Mouse (Mus musculus): ENCODE data around the gene Calb2. TPM values are rescaled to one million over a fixed set of nuclear protein-coding genes. Genes with fewer than 3 reads are reported as not detected.
A peak's percentile ranks its signal among the peaks of the same experiment; 100 is the strongest.

Calb2 gene
- 0.13 TPM in 1 of 2 replicates, not detected in the other for polyA plus RNA-seq (2014; fragmentation: Nextera tagmentation; extraction: Ambion mirVana)

DNA sequence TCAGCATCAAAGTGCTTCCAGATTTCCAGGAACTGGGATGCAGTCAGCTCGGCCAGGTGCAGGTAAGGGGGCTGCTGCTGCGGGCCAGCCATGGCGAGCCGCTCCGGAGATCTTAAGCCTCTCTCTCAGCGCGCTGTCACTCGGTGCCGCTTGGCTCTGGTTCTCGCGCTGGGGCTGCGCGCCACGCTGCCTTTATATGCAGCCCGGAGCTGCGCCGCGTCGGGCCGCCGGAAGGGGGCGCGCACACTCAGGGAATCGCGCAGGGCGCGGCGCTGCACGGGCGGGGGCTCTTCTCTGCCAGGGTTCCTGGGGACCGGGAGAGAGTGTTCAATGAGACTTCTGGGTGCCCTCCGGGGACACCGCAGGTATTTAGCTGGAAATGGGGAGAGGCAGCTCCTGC is at the start of gene Calb2:
Gene Calb2 (minus strand): TSS at position 165 of the 400 bp plus-strand sequence.
- H3K36me3 ChIP-seq (ENCODE audit: control insufficient read depth, insufficient read depth, low read length): no peaks in the 10 kb centered on the region
- H3K9ac ChIP-seq (ENCODE audit: low read depth, low read length): no peak within 1 kb of the TSS
- no peak within 1 kb of the TSS for H3K27ac ChIP-seq (ENCODE audit: low read depth, low read length)
- H3K27me3 ChIP-seq (ENCODE audit: control insufficient read depth, insufficient read depth, low read length): peaks cover 20% of the 10 kb centered on the region
- H3K4me3 ChIP-seq (ENCODE audit: low read length): no peak within 1 kb of the TSS
- no peaks in the 10 kb centered on the region for H3K9me3 ChIP-seq (ENCODE audit: control insufficient read depth, low read length)
- WGBS: under 1% methylated on average over 33 of the region's 33 CpGs
- H3K4me1 ChIP-seq (ENCODE audit: control insufficient read depth, insufficient read depth, low read length): no peaks in the 10 kb centered on the region
- peak; percentile 77 for ATAC-seq (ENCODE audit: low FRiP score, low TSS enrichment)
- peak within 1 kb of the TSS; percentile 27 for H3K4me2 ChIP-seq (replicated peaks; ENCODE audit: low read depth, low read length)

DNA sequence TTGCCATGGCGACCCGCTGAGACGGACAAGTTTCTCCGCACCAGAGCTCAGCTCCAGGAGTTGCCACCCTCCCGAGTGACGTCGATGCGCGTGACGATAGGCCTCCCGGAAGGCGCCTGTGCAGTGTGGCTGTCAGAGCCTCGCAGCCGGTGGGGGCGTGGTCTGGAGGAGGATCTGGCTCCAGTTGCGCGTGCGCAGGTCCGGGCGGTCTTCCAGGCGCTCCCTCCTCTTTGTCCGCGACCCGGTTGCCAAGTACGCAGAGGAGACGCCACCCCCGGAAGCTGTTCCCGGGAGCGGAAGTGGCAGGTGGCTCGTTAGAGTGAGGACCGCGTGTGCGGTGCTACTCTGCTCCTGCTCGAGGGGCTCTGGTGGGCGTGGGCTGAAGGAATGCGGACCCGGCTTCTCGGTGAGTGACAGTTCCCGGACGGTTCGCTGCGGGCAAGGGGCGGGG is 49.7 kb upstream of the Calb2 start:
- H3K27ac ChIP-seq (ENCODE audit: low read depth, low read length): 0 out of 2 replicates have a peak overlapping the region, but pooled peaks have one; percentile 8
- peak overlapping the region; percentile 36; the same call in 1 of the 2 replicates for H3K9ac ChIP-seq (ENCODE audit: low read depth, low read length)
- under 1% methylated on average over 40 of the region's 43 CpGs for WGBS
- no peaks in the 10 kb centered on the region for H3K9me3 ChIP-seq (ENCODE audit: control insufficient read depth, low read length)
- peak overlapping the region; percentile 55 for H3K4me3 ChIP-seq (ENCODE audit: low read length)
- peak; percentile 99 for ATAC-seq (ENCODE audit: low FRiP score, low TSS enrichment)
- H3K4me1 ChIP-seq (ENCODE audit: control insufficient read depth, insufficient read depth, low read length): peaks cover 5% of the 10 kb centered on the region
- peak overlapping the region; percentile 55 for H3K4me2 ChIP-seq (replicated peaks; ENCODE audit: low read depth, low read length)
- H3K36me3 ChIP-seq (ENCODE audit: control insufficient read depth, insufficient read depth, low read length): peaks cover 22% of the 10 kb centered on the region
- H3K27me3 ChIP-seq (ENCODE audit: control insufficient read depth, insufficient read depth, low read length): no peaks in the 10 kb centered on the region

- H3K4me3 ChIP-seq (ENCODE audit: low read length): peak overlapping the region; percentile 55
- no peaks in the 10 kb centered on the region for H3K27me3 ChIP-seq (ENCODE audit: control insufficient read depth, insufficient read depth, low read length)
- H3K4me2 ChIP-seq (replicated peaks; ENCODE audit: low read depth, low read length): peak overlapping the region; percentile 55
- no peaks in the 10 kb centered on the region for H3K9me3 ChIP-seq (ENCODE audit: control insufficient read depth, low read length)
- H3K36me3 ChIP-seq (ENCODE audit: control insufficient read depth, insufficient read depth, low read length): peaks cover 17% of the 10 kb centered on the region
- H3K4me1 ChIP-seq (ENCODE audit: control insufficient read depth, insufficient read depth, low read length): peaks cover 5% of the 10 kb centered on the region
- no peak overlapping the region for H3K9ac ChIP-seq (ENCODE audit: low read depth, low read length)
- 29% methylated on average over 5 of the region's 5 CpGs for WGBS
- H3K27ac ChIP-seq (ENCODE audit: low read depth, low read length): no peak overlapping the region
- peak; percentile 26; the same call in 1 of the 2 replicates for ATAC-seq (ENCODE audit: low FRiP score, low TSS enrichment)
Observed at GRCm38 (mm10) chr8:110217198-110217597, 49.2 kb upstream of the Calb2 start.

DNA sequence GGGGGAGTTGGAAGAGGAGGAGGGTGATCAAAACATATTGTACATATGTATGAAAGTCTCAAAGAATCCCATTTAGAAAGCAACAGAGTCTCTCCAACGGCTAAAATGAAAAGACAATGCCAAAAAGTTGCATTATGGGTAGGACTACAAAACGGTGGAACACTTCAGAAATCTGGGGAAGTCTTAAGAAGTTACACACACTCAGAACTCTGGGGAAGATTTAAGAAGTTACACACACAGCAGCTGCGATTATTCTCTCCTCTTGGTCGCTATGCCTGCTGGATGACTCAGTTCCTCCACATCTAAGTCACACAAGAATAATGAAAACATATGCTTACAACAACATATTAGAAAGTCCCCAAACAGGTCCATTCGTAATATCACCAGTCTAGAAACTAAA is 48.2 kb upstream of the Calb2 start:
- Histone ChIP-seq H3K4me3 (ENCODE audit: low read length) (no peak overlapping the region), H3K27me3 (ENCODE audit: control insufficient read depth, insufficient read depth, low read length) (no peaks in the 10 kb centered on the region), H3K36me3 (ENCODE audit: control insufficient read depth, insufficient read depth, low read length) (peaks cover 7% of the 10 kb centered on the region; the same call in 1 of the 2 replicates), H3K4me2 (replicated peaks; ENCODE audit: low read depth, low read length) (no peak overlapping the region), H3K9ac (ENCODE audit: low read depth, low read length) (no peak overlapping the region), H3K27ac (ENCODE audit: low read depth, low read length) (no peak overlapping the region), H3K4me1 (ENCODE audit: control insufficient read depth, insufficient read depth, low read length) (peaks cover 5% of the 10 kb centered on the region), H3K9me3 (ENCODE audit: control insufficient read depth, low read length) (no peaks in the 10 kb centered on the region)
- no peak for ATAC-seq (ENCODE audit: low FRiP score, low TSS enrichment)
- WGBS: 83% methylated on average over 5 of the region's 5 CpGs

DNA sequence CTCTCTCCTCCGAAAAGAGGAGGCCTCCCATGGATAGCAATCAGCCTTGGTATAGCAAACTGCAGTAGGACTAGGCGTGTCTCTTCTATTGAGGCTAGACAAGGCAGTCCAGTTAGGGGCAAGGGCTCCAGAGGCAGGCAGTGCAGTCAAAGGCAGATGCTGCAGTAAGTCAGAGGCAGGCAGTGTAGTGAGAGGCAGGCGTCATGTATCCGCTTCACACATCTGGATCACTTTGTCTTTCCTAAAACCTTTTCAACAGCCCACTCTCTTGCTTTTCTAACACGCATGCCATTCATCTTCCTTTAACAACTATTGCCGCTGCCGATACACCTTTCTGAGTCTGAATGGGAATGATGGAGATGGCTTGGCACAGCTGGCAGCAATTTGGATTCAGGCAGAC is 47.4 kb upstream of the Calb2 start, which contains the start of gene Cmtr2:
Gene Cmtr2 (plus strand): TSS at position 301 of the 400 bp plus-strand sequence.
- Histone ChIP-seq H3K9me3 (ENCODE audit: control insufficient read depth, low read length) (no peaks in the 10 kb centered on the region), H3K27ac (ENCODE audit: low read depth, low read length) (no peak within 1 kb of the TSS), H3K27me3 (ENCODE audit: control insufficient read depth, insufficient read depth, low read length) (no peaks in the 10 kb centered on the region), H3K9ac (ENCODE audit: low read depth, low read length) (no peak within 1 kb of the TSS), H3K4me1 (ENCODE audit: control insufficient read depth, insufficient read depth, low read length) (peaks cover 5% of the 10 kb centered on the region), H3K4me3 (ENCODE audit: low read length) (no peak within 1 kb of the TSS), H3K4me2 (replicated peaks; ENCODE audit: low read depth, low read length) (no peak within 1 kb of the TSS), H3K36me3 (ENCODE audit: control insufficient read depth, insufficient read depth, low read length) (no peaks in the 10 kb centered on the region)
- 71% methylated on average over 7 of the region's 7 CpGs for WGBS
- ATAC-seq (ENCODE audit: low FRiP score, low TSS enrichment): no peak

DNA sequence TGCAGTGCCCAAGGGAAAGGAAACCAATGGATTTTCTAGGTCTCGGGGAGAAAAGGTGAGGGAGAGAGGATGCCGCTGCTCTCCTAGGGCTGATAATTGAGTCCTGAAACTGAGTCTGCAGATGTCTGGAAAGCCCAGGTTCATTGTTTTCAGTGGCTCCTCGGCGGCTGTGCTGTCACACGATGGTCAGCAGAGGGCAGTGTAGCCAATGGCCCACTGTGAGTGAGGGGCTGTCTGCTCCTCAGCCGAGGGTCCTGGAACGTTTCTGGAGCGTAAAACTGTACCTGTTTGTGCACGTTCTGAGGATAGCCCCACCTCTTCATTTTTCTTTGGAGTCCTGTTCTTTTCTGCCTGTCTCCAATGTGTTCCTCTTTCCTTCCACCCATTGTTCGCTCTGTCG is 33.8 kb upstream of the Calb2 start:
- H3K36me3 ChIP-seq (ENCODE audit: control insufficient read depth, insufficient read depth, low read length): no peaks in the 10 kb centered on the region
- H3K9ac ChIP-seq (ENCODE audit: low read depth, low read length): no peak overlapping the region
- ATAC-seq (ENCODE audit: low FRiP score, low TSS enrichment): no peak
- H3K4me3 ChIP-seq (ENCODE audit: low read length): no peak overlapping the region
- no peaks in the 10 kb centered on the region for H3K9me3 ChIP-seq (ENCODE audit: control insufficient read depth, low read length)
- H3K27ac ChIP-seq (ENCODE audit: low read depth, low read length): no peak overlapping the region
- no peaks in the 10 kb centered on the region for H3K27me3 ChIP-seq (ENCODE audit: control insufficient read depth, insufficient read depth, low read length)
- no peaks in the 10 kb centered on the region for H3K4me1 ChIP-seq (ENCODE audit: control insufficient read depth, insufficient read depth, low read length)
- 38% methylated on average over 11 of the region's 11 CpGs for WGBS
- H3K4me2 ChIP-seq (replicated peaks; ENCODE audit: low read depth, low read length): no peak overlapping the region

- no peaks in the 10 kb centered on the region for H3K4me1 ChIP-seq (ENCODE audit: control insufficient read depth, insufficient read depth, low read length)
- H3K9me3 ChIP-seq (ENCODE audit: control insufficient read depth, low read length): no peaks in the 10 kb centered on the region
- no peak for ATAC-seq (ENCODE audit: low FRiP score, low TSS enrichment)
- no peaks in the 10 kb centered on the region for H3K27me3 ChIP-seq (ENCODE audit: control insufficient read depth, insufficient read depth, low read length)
- 0% methylated on average over 5 of the region's 5 CpGs for WGBS
- H3K4me3 ChIP-seq (ENCODE audit: low read length): no peak overlapping the region
- no peaks in the 10 kb centered on the region for H3K36me3 ChIP-seq (ENCODE audit: control insufficient read depth, insufficient read depth, low read length)
- no peak overlapping the region for H3K4me2 ChIP-seq (replicated peaks; ENCODE audit: low read depth, low read length)
- no peak overlapping the region for H3K9ac ChIP-seq (ENCODE audit: low read depth, low read length)
- H3K27ac ChIP-seq (ENCODE audit: low read depth, low read length): no peak overlapping the region
Observed at GRCm38 (mm10) chr8:110196678-110197077, 28.7 kb upstream of the Calb2 start.

GRCm38 (mm10) chr8:110188961-110189750 is 21.1 kb upstream of the Calb2 start:
- Histone ChIP-seq H3K4me1 (ENCODE audit: control insufficient read depth, insufficient read depth, low read length) (no peaks in the 10 kb centered on the region), H3K4me2 (replicated peaks; ENCODE audit: low read depth, low read length) (no peak overlapping the region), H3K36me3 (ENCODE audit: control insufficient read depth, insufficient read depth, low read length) (no peaks in the 10 kb centered on the region), H3K27ac (ENCODE audit: low read depth, low read length) (no peak overlapping the region), H3K9me3 (ENCODE audit: control insufficient read depth, low read length) (no peaks in the 10 kb centered on the region), H3K4me3 (ENCODE audit: low read length) (no peak overlapping the region), H3K27me3 (ENCODE audit: control insufficient read depth, insufficient read depth, low read length) (no peaks in the 10 kb centered on the region), H3K9ac (ENCODE audit: low read depth, low read length) (no peak overlapping the region)
- no peak for ATAC-seq (ENCODE audit: low FRiP score, low TSS enrichment)
- WGBS: 28% methylated on average over 8 of the region's 8 CpGs

DNA sequence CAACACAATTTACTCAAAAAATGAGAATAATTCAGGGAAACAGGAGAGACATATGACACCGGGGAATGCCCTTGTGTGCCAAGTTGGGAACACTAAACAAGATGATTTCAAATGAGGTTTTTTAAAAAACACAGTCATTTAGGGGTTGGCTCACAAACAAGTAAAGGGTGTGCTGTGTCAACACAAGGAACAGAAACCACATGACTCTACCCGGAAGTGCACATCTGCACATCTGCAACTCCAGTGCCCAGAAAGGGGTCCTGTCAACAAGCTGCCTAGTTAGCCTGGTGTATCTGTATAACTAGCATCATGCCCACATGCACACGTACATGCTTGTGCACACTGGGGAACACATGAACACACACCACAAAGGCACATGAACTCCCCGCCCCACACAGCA is 17.5 kb upstream of the Calb2 start:
- H3K4me3 ChIP-seq (ENCODE audit: low read length): no peak overlapping the region
- no peak overlapping the region for H3K27ac ChIP-seq (ENCODE audit: low read depth, low read length)
- H3K9me3 ChIP-seq (ENCODE audit: control insufficient read depth, low read length): no peaks in the 10 kb centered on the region
- H3K9ac ChIP-seq (ENCODE audit: low read depth, low read length): no peak overlapping the region
- no peaks in the 10 kb centered on the region for H3K4me1 ChIP-seq (ENCODE audit: control insufficient read depth, insufficient read depth, low read length)
- no peak overlapping the region for H3K4me2 ChIP-seq (replicated peaks; ENCODE audit: low read depth, low read length)
- H3K36me3 ChIP-seq (ENCODE audit: control insufficient read depth, insufficient read depth, low read length): no peaks in the 10 kb centered on the region
- 86% methylated on average over 4 of the region's 4 CpGs for WGBS
- H3K27me3 ChIP-seq (ENCODE audit: control insufficient read depth, insufficient read depth, low read length): no peaks in the 10 kb centered on the region
- ATAC-seq (ENCODE audit: low FRiP score, low TSS enrichment): no peak

Data from kidney, embryonic 14.5 days (tissue).